Mouse (Mus musculus) liver, embryonic 15.5 days (tissue): Measurements from ENCODE around the gene Map3k3. TPM values are rescaled to one million over a fixed set of nuclear protein-coding genes. Genes with fewer than 3 reads are reported as not detected.
"Not testable (repeated sequence)": the region's sequence is repeated elsewhere in the genome, so short reads cannot be mapped to it uniquely, and the experiment has no call there.

Experiments
- ATAC-seq: fragments of 200-750 bp; cut with Nextera tagmentation; 2 replicates; pipeline ENCODE4 v1.8.0; 2017; ENCODE audit warnings: moderate number of reproducible peaks, mild to moderate bottlenecking, moderate library complexity; ENCODE audit not compliant: insufficient read depth
- H3K27ac ChIP-seq: fragments of 300-500 bp; sonication (generic); replicated peaks from 2 replicates; pipeline ENCODE4 v1.5.1; 2015; ENCODE audit warnings: mild to moderate bottlenecking, inconsistent platforms
- H3K27me3 ChIP-seq: fragments of 300-500 bp; sonication (generic); 2 replicates; pipeline ENCODE4 v1.6.1; 2015; ENCODE audit warnings: mild to moderate bottlenecking, inconsistent platforms
- H3K36me3 ChIP-seq: fragments of 300-500 bp; sonication (generic); replicated peaks from 2 replicates; pipeline ENCODE4 v1.6.1; 2015; ENCODE audit warnings: moderate library complexity, mild to moderate bottlenecking, inconsistent platforms
- H3K4me1 ChIP-seq: fragments of 300-500 bp; sonication (generic); replicated peaks from 2 replicates; pipeline ENCODE4 v1.6.1; 2015; ENCODE audit warnings: inconsistent platforms
- H3K4me2 ChIP-seq: fragments of 300-500 bp; sonication (generic); 2 replicates; pipeline ENCODE4 v1.6.1; 2015; ENCODE audit warnings: moderate library complexity, mild to moderate bottlenecking, inconsistent platforms
- H3K4me3 ChIP-seq: fragments of 300-500 bp; sonication (generic); replicated peaks from 2 replicates; pipeline ENCODE4 v1.5.1; 2015; ENCODE audit warnings: mild to moderate bottlenecking, inconsistent platforms
- H3K9ac ChIP-seq: fragments of 300-500 bp; sonication (generic); 2 replicates; pipeline ENCODE4 v1.6.1; 2015; ENCODE audit warnings: moderate library complexity, mild to moderate bottlenecking, inconsistent platforms
- H3K9me3 ChIP-seq: fragments of 300-500 bp; sonication (generic); replicated peaks from 2 replicates; pipeline ENCODE4 v1.6.1; 2016; ENCODE audit warnings: inconsistent platforms
- WGBS: fragments of 180-500 bp; shearing (Covaris S2); methylation state at CpG from one replicate; pipeline ENCODE4 v1.1.7; 2015; ENCODE audit warnings: mixed read lengths; ENCODE audit not compliant: insufficient replicate concordance; 5-methylcytosine and 5-hydroxymethylcytosine counted together
- polyA plus RNA-seq: library from polyadenylated mRNA; unstranded; fragments of >200 nt; fragmentation: Nextera tagmentation; extraction: Ambion mirVana; gene quantifications from 2 replicates; pipeline ENCODE4 v1.2.1, GENCODE M21; 2015

Gene Map3k3
- polyA plus RNA-seq, 1 experiment from 2014 or later = 5.2 TPM

DNA sequence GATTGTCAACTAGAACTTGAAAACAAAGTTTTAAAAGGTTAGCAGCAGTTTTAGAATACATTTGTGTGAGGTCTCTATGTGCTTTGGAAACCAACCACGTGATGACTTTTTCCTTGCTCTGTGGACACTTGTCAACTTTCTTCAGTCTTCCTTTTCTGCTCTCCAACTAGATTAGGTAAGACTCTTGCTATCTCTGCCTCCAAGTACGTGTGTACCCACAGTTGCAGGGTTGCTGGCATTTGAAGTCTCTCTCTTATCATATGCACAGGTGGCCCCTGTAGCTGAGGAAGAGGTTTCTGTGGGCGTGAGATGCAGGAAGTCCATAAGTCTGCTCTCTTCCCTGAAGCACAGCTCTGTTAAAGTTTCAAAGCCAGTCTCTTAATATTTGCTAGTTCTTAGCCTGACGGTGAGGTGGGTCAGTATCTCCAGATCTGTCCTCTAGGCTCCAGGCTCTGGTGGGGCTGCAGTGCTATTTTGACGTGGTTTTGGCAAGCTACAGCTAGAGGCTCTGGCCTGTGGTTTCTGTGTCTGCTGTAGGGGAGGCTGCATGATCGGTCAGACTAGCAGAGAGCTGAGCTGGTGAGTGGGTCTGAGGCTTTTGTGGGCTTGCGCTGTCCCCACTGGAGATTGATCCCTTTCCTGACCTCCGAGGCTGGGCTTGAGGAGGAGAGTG is 27.5 kb upstream of the Map3k3 start:
- Histone ChIP-seq H3K4me3 (no peak overlapping the region), H3K9me3 (no peaks in the 10 kb centered on the region), H3K4me2 (peak overlapping the region; percentile 47), H3K27me3 (no peaks in the 10 kb centered on the region), H3K27ac (peak overlapping the region; percentile 85), H3K4me1 (peaks cover 57% of the 10 kb centered on the region), H3K36me3 (peaks cover 80% of the 10 kb centered on the region), H3K9ac (peak overlapping the region; percentile 37)
- WGBS = 16% methylated on average over 8 of the region's 8 CpGs
- ATAC-seq = peak; percentile 89

DNA sequence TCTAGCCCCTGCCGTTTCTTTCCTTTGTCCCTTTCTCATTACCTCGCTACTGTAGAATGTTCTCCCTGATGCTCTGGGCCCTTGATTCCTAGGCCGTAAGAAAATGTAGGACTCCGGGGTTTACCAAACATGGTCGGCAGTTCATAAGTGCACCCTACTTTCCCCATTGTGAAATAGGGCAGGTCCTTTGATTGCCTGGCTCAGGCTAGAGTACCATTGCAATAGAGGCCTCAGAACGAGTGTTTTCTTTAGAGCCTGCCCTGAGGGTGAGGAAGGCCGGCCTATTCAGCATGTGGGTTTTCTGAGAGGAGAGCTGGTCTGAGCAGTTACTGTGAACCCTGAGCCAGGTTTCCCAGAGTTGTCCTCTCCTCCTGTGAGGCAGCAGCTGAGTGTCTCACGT is 26.4 kb upstream of the Map3k3 start:
- no peaks in the 10 kb centered on the region for H3K27me3 ChIP-seq
- 74% methylated on average over 8 of the region's 8 CpGs for WGBS
- no peak for ATAC-seq
- H3K36me3 ChIP-seq = peaks cover 71% of the 10 kb centered on the region
- H3K4me1 ChIP-seq = peaks cover 57% of the 10 kb centered on the region
- H3K9ac ChIP-seq = no peak overlapping the region
- H3K27ac ChIP-seq = no peak overlapping the region
- H3K4me2 ChIP-seq = no peak overlapping the region
- no peaks in the 10 kb centered on the region for H3K9me3 ChIP-seq
- no peak overlapping the region for H3K4me3 ChIP-seq

DNA sequence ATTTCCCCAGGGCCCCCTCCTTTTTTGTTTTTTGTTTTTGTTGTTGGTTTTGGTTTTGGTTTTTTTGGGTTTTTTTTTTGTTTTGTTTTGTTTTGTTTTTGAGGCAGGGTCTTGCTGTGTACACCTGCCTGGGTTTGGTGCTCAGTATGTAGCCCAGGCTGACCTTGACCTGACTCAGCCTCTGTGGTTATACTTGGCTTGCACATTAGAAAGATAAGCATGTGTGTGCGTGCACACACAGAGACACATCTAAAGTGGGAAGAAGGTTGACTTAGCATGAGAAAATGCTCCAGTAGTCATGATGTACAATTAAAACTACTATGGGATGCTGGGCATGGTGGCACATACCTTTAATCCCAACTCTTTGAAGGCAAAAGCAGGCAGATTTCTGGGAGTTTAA is 23.9 kb upstream of the Map3k3 start:
- no peak overlapping the region for H3K27ac ChIP-seq
- H3K27me3 ChIP-seq = no peaks in the 10 kb centered on the region
- H3K9ac ChIP-seq = no peak overlapping the region
- H3K9me3 ChIP-seq = no peaks in the 10 kb centered on the region
- H3K4me2 ChIP-seq = no peak overlapping the region
- 19% methylated on average over 1 of the region's 1 CpGs for WGBS
- H3K4me1 ChIP-seq = peaks cover 42% of the 10 kb centered on the region
- no peak overlapping the region for H3K4me3 ChIP-seq
- peaks cover 45% of the 10 kb centered on the region for H3K36me3 ChIP-seq
- no peak for ATAC-seq

DNA sequence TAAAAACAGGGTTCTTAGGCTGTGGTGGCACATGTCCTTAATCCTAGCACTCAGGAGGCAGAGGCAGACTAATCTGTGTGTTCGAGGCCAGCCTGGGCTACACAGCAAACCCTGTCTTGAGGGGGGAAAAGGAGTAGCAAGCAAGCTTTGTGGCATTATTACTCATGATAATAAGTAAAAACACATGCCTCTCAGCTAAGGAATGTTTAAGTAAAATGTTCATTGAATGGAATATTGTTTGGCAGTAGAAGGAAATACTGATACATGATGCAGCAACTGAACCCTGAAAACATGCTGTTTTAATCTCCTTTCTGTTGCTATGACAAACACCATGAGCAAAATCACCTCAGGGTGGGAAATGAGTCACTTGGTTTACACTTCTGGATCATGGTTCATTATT is 23.1 kb upstream of the Map3k3 start:
- Histone ChIP-seq H3K9me3 (no peaks in the 10 kb centered on the region), H3K9ac (no peak overlapping the region), H3K4me3 (no peak overlapping the region), H3K4me1 (peaks cover 36% of the 10 kb centered on the region), H3K4me2 (no peak overlapping the region), H3K27ac (no peak overlapping the region), H3K36me3 (peaks cover 38% of the 10 kb centered on the region), H3K27me3 (no peaks in the 10 kb centered on the region)
- WGBS = 58% methylated on average over 1 of the region's 1 CpGs
- ATAC-seq = no peak

DNA sequence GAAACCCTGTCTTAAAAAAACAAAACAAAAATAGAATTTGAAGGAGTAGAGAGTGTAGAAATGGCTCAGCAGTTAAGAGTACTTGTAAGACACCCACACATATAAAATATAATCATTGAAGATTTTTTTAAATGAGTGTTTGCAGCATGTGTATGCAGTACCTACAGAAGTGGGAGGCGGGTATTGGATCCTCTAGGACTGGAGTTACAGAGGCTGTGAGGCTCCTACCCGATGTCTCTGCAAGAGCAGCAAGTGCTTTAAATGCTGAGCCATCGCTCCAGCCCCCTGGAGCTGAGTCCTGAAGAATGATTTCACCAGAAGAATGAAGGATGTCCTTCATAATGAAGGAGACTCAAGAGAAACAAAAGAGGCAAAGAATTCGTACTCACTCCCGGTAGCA is 20.7 kb upstream of the Map3k3 start:
- Histone ChIP-seq H3K4me3 (no peak overlapping the region), H3K4me2 (no peak overlapping the region), H3K27me3 (no peaks in the 10 kb centered on the region), H3K36me3 (peaks cover 16% of the 10 kb centered on the region), H3K4me1 (peaks cover 26% of the 10 kb centered on the region), H3K9me3 (no peaks in the 10 kb centered on the region), H3K9ac (no peak overlapping the region), H3K27ac (no peak overlapping the region)
- 72% methylated on average over 5 of the region's 5 CpGs for WGBS
- no peak for ATAC-seq

- Histone ChIP-seq H3K9me3 (no peaks in the 10 kb centered on the region), H3K9ac (peak overlapping the region; percentile 90), H3K4me2 (peak overlapping the region; percentile 89), H3K27ac (peak overlapping the region; percentile 68), H3K4me3 (peak overlapping the region; percentile 95), H3K4me1 (peaks cover 23% of the 10 kb centered on the region), H3K36me3 (peaks cover 7% of the 10 kb centered on the region), H3K27me3 (no peaks in the 10 kb centered on the region)
- 18% methylated on average over 18 of the region's 18 CpGs for WGBS
- ATAC-seq = peak; percentile 32; the same call in 1 of the 2 replicates
These were observed 19.1 kb upstream of the Map3k3 start for GRCm38 (mm10) chr11:106065073-106065922.

DNA sequence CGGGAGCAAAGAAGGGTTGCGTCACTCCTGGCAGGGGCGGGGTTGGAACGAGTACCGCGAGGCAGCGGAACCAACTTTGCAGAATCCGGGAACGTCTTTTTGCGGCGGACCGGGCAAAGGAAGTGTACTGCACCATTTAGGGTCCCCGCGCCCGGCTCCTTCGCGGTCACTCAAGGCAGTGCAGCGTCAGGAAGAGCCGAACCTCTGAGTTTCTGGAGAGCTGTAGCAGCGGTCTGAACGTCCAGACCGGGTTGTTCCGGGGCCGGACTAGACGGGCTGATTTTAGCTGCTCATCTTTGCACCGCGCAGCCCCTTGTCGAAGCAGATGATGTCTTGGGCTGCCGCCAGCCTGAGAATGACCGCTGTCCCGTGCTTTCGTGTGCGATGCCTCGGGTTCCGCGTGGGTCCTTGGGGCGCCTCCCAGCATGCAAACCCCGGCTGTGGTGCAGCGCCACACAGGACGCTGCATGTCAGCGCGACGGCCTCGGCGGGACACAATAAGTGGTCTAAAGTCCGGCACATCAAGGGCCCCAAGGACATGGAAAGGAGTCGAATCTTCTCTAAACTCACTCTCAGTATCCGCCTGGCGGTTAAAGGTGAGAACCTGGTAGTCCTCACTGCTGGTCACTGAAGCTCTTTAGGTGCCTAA is 18.4 kb upstream of the Map3k3 start, which contains the start of gene Taco1:
Gene Taco1 (plus strand): TSS at position 139 of the 649 bp plus-strand sequence.
- Histone ChIP-seq H3K9me3 (no peaks in the 10 kb centered on the region), H3K4me1 (peaks cover 22% of the 10 kb centered on the region), H3K36me3 (peaks cover 12% of the 10 kb centered on the region; the same call in 1 of the 2 replicates), H3K4me3 (peak within 1 kb of the TSS; percentile 95), H3K4me2 (peak within 1 kb of the TSS; percentile 89), H3K9ac (peak within 1 kb of the TSS; percentile 90), H3K27me3 (no peaks in the 10 kb centered on the region), H3K27ac (peak within 1 kb of the TSS; percentile 88)
- WGBS = under 1% methylated on average over 49 of the region's 49 CpGs
- peak; percentile 95 for ATAC-seq

GRCm38 (mm10) chr11:106066616-106067015 is 17.8 kb upstream of the Map3k3 start:
- not testable (repeated sequence) for H3K27me3 ChIP-seq, H3K9me3 ChIP-seq, ATAC-seq
- peak overlapping the region; percentile 90 for H3K9ac ChIP-seq
- peak overlapping the region; percentile 88 for H3K27ac ChIP-seq
- peak overlapping the region; percentile 89 for H3K4me2 ChIP-seq
- H3K4me3 ChIP-seq = peak overlapping the region; percentile 95
- peaks cover 12% of the 10 kb centered on the region; the same call in 1 of the 2 replicates for H3K36me3 ChIP-seq
- WGBS = 10% methylated on average over 23 of the region's 23 CpGs
- H3K4me1 ChIP-seq = peaks cover 22% of the 10 kb centered on the region

- 43% methylated on average over 3 of the region's 3 CpGs for WGBS
- no peak overlapping the region for H3K4me2 ChIP-seq
- no peak overlapping the region for H3K27ac ChIP-seq
- no peak overlapping the region for H3K9ac ChIP-seq
- H3K4me3 ChIP-seq = no peak overlapping the region
- H3K9me3 ChIP-seq = no peaks in the 10 kb centered on the region
- no peaks in the 10 kb centered on the region for H3K4me1 ChIP-seq
- H3K36me3 ChIP-seq = peaks cover 41% of the 10 kb centered on the region
- H3K27me3 ChIP-seq = no peaks in the 10 kb centered on the region
- no peak for ATAC-seq
These were observed 10.6 kb upstream of the Map3k3 start for GRCm38 (mm10) chr11:106073774-106074173.

GRCm38 (mm10) chr11:106076321-106076720 is 8.1 kb upstream of the Map3k3 start:
- no peak for ATAC-seq
- WGBS = under 1% methylated on average over 4 of the region's 4 CpGs
- no peaks in the 10 kb centered on the region for H3K9me3 ChIP-seq

More at GRCm38 (mm10) chr11:106076321-106076720, 8.1 kb upstream of the Map3k3 start:
- Histone ChIP-seq H3K27me3 (no peaks in the 10 kb centered on the region), H3K27ac (no peak overlapping the region), H3K4me3 (no peak overlapping the region), H3K4me1 (no peaks in the 10 kb centered on the region), H3K36me3 (peaks cover 29% of the 10 kb centered on the region), H3K9ac (no peak overlapping the region), H3K4me2 (no peak overlapping the region)
